In genomic region chr1:153416271-153416832, GRCm38 (mm10) we compare ENCODE assay signal across 2 mouse cellular contexts. TPM values are rescaled to one million over a fixed set of nuclear protein-coding genes. Genes with fewer than 3 reads are reported as not detected.
"Had no signal": no experiment of that assay in that cellular context is flagged by ENCODE, and none has a peak within 500 bp of the region (broad histone marks: within the 10 kb centered on the region; RNA-seq: fewer than 3 reads in every experiment).

No protein-coding gene starts in this region.

RNA-seq across cellular contexts. Expression of gene Shcbp1l, which starts 8.6 kb away (rescaled TPM):
- polyA plus RNA-seq: myocyte; small intestine, adult 2 months had no signal
